Mouse (Mus musculus) adrenal gland, postnatal 36 days (tissue): Measurements from ENCODE around the gene Cd3g. TPM values are rescaled to one million over a fixed set of nuclear protein-coding genes. Genes with fewer than 3 reads are reported as not detected.
"Not testable (repeated sequence)": the region's sequence is repeated elsewhere in the genome, so short reads cannot be mapped to it uniquely, and the experiment has no call there.

Experiments used
- DNase-seq, 2 experiments: peaks; one replicate each; pipeline ENCODE4 v3.0.0; 2021; ENCODE audit warnings: mixed read lengths in 1 of 2
- total RNA-seq, 2 experiments: library from RNA; stranded (reverse); gene quantifications; 2 replicates each; pipeline ENCODE4 v1.2.3; 2021

The Cd3g gene
- total RNA-seq, 2 experiments from 2014 or later = 0.30 TPM; not detected in 1

GRCm38 (mm10) chr9:44985721-44986161, 5.5 kb upstream of the Cd3g start:
- DNase-seq = no peak

DNA sequence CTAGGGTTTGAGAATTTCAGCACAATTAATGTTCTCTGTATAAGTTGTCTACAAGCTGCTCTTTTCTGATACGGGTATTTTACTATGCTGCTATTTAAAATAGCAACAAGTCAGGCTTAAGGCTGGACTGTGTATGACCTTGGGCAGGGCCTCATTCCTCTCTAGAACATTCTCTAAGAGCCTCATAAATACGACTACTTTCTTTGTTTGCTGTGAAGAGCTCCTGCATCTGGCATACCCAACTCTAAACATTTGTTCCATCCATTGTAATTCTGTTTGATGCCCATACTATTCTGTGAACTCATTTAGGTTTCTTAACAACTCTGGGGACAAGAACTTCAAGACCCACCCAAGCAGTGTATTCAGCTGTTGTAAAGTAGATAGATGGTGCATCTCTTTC, 2.8 kb upstream of the Cd3g start:
- no peak for DNase-seq

DNA sequence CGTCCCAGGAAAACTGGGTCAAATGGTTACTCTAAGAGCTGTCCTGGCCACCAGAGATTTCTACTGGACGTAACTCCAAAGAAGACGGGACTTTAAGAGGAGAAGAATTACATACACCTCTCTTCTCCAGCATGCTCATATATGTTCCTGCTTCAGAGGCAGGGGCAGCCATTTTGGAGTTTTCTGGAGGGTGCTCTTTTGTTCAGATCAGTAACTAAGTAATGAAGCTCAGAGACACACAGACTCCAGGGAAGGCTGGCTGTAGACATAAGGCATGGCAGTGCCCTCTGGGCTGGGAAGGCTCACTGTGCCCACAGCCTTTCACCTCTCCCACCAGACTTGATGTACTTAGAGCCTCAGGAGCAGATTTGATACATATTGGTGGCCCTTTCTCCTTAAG, 2.3 kb upstream of the Cd3g start:
- no peak for DNase-seq

DNA sequence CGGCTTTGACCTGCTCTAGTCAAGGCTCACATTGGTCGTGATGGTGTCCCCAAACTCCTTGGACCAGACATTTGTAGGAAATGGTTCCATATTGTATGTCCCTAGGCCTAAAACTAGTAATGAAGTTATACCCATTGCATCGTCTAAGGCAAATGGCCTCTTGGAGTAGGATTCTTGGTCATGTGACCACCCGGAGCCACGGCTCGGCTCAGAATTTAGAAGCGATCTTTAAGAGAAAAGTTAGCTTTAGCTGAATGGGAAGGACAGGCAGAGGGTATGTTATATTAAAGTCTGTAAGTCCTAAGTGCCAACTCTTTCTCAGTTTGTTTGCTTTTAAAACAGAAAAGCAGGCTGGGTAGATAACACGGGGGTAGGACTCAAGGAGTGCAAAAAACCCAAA, 1.9 kb upstream of the Cd3g start:
- no peak for DNase-seq

GRCm38 (mm10) chr9:44981676-44982075, 1.4 kb upstream of the Cd3g start, which contains the start of gene Cd3d:
TSS of gene Cd3d (plus strand) at chr9:44981786.
- no peak for DNase-seq

DNA sequence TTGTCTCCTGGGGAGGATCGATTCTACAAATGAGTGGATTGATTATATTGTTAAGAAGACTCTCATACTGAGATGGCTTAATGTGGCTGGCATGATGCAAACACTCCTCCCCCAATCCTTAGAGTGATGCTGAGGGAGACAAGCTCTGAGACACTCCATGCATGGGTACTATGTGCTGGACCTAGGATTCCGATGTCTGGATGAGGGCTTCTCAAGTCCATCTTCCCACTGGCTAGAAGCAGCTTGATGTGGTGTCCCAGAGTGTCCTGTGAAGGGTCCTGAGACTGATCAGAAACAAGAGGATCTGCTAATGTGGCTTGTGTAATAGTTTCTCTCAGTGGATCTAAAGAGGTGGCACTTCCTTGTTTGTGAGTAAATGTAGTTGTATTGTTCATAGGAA, 873 bp upstream of the Cd3g start:
- no peak for DNase-seq

DNA sequence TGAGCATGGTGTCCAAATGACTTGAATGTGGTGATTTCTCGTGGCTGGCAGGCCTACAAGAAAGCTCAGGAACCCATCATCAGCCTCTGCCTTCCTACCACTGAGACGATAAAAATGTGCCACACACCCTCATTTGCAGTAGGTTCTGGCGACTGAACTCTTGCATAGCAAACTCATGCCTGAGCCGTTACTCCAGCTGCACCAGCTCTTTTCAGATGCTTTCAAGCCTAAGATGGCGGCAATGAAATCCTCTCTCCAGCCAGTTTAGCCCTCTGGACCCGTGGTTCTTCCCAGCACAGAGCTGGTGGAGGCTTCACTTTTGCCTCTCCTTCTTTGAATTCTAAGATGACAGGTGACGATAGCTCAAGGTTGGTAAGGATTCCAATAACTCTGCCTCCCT, 425 bp downstream of the Cd3g start:
- no peak for DNase-seq

GRCm38 (mm10) chr9:44977813-44978212, 2.4 kb downstream of the Cd3g start:
- no peak for DNase-seq

DNA sequence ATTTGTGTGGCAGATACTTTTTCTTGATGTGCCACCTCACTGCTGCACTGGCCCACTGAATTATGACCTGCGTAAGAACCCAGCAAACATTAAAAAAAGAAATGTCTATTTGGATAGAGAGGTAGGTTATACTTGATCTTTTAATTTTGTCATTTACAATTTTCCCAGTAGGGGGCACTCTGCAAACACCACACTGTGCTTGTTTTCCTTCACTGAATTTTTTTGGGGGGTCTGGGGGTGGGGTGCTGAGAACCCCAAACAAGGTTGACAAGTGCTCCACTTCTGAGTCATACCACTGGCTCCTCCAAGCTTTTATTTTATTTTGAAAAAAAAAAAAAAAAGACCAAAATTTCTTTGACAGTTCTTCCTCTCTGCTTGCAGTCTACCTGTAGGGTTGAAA, 10.8 kb downstream of the Cd3g start:
- no peak for DNase-seq

GRCm38 (mm10) chr9:44967763-44968162, 12.5 kb downstream of the Cd3g start:
- not testable (repeated sequence) for DNase-seq

GRCm38 (mm10) chr9:44966815-44967242, 13.4 kb downstream of the Cd3g start:
- DNase-seq = peak; percentile 80 to 85

- no peak for DNase-seq
Measured at GRCm38 (mm10) chr9:44965833-44966466, 14.3 kb downstream of the Cd3g start.

GRCm38 (mm10) chr9:44965126-44965832, 15.0 kb downstream of the Cd3g start, which contains the start of gene Ube4a:
TSS of gene Ube4a (minus strand) at chr9:44965600.
- DNase-seq = peak; percentile 99

DNA sequence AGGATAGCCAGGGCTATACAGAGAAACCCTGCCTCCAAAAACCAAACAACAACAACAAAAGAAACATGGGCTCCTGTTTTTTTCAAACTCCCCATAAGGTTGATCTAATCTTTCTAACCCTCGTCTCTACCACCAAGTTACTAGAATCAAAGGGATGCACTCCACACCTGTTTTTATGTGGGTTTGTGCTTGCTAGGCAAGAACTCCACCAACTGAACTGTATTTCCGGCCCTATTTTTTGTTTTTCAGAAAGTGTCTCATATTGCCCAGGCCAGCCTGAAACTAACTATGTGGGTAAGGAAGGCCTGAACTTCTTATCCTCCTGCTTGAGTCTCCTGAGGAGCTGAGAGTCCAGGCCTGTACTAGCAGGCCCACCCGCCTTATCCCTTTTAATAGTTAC, 25.8 kb downstream of the Cd3g start:
- DNase-seq = no peak

GRCm38 (mm10) chr9:44947836-44948235, 32.4 kb downstream of the Cd3g start:
- DNase-seq = no peak

DNA sequence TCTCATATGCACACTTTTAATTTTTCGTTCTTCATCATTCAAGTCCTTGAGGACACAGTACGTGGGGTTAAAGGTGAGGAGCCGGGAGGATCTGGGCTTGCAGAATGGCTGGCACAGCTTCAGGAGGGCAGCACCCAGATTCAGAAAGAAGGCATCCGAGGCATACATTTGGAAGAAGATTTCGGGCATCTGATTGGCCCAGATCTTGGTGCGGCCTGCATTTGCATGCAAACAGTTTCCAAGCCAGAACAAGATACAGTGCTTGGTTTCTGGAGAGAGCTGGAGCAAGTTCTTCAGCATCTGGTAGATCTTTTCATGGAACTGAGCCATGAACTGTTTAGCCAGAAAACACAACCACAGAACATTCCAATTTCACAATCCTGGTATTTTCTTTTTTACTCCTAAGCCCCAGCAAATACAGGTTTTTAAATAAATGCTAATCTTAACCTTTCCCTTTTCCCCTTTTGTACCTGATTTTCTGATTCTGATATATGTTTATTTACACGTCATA, 34.0 kb downstream of the Cd3g start:
- no peak for DNase-seq

DNA sequence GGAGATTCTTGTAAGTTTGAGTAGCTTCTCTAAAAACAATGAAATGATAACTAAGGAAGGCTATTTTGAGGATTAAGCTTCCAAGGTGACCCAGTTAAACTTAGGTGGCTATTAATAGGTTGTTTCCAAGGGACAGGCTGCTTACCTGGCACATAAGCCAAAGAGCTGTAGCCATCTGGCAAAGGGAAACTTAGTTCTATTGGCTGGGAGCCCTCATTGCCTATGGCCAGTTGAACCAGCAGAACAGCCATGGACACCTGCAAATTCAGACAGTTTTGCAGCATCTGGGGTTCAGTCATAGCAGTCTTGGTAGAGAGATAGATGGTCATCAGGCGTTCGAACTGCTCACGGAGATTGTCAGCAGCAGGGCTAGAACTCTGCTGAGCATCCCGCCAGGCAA, 37.8 kb downstream of the Cd3g start:
- DNase-seq = no peak

GRCm38 (mm10) chr9:44941756-44942155, 38.5 kb downstream of the Cd3g start:
- no peak for DNase-seq

DNA sequence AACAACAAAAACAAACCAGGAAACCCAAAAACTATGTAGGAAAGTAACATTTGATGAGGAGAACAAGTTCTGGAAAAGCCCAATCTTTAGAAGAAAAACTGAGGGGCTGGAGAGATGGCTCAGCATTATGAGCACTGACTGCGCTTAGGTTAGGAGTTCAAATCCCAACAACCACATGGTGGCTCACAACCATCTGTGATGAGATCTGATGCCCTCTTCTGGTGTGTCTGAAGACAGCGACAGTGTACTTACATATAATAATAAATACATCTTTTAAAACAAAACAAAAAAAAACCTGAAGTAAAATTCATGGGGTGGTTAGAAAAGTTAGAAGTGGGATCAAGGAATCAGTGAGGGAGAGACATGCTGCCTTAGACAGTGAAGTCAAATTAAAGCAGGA, 58.7 kb downstream of the Cd3g start:
- DNase-seq = no peak

GRCm38 (mm10) chr9:44921123-44921468, 59.1 kb downstream of the Cd3g start:
- DNase-seq = peak; percentile 44 to 63

GRCm38 (mm10) chr9:44920374-44921122, 59.7 kb downstream of the Cd3g start, which contains the start of gene Atp5l:
TSS of gene Atp5l (minus strand) at chr9:44920742.
- peak; percentile 81 to 87 for DNase-seq

DNA sequence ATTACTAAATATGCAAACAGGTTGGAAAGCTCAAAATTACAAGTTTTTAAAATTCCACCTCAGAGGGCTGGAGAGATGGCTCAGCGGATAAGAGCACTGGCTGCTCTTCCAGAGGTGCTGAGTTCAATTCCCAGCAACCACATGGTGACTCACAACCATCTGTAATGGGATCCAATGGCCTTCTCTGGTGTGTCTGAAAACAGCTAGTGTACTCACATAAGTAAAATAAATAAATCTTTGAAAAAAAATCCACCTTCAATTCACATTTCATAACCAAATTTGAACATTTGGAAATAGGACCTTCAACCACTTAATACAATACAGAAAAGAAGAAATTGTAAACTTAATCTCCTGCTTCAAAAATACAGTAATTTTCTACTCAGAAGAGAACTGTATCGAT, 60.6 kb downstream of the Cd3g start:
- DNase-seq = no peak
